Mouse (Mus musculus) liver, embryonic 14.5 days (tissue): Measurements from ENCODE around the gene Gm43191.
"Not testable (repeated sequence)": the region's sequence is repeated elsewhere in the genome, so short reads cannot be mapped to it uniquely, and the experiment has no call there.

Source experiments
- CTCF ChIP-seq: IDR thresholded peaks from 2 replicates; pipeline ENCODE4 v1.5.1; 2016; ENCODE audit warnings: antibody characterized with exemption, low read depth, control low read depth
- EP300 ChIP-seq: IDR thresholded peaks from 2 replicates; pipeline ENCODE4 v1.6.1; 2016; ENCODE audit warnings: antibody characterized with exemption, low read depth

- not testable (repeated sequence) for TF ChIP-seq CTCF, EP300
These were observed 27.0 kb downstream of the Gm43191 start for GRCm38 (mm10) chr3:116654051-116654450.
